Mouse (Mus musculus): ENCODE measurements around the gene Mecr. TPM values are rescaled to one million over a fixed set of nuclear protein-coding genes. Genes with fewer than 3 reads are reported as not detected.

The Mecr gene
- total RNA-seq, 4 experiments from 2014 or later: 24.4 to 27.9 (median 25.5) TPM

GRCm38 (mm10) chr4:131836351-131836881 is 6.9 kb upstream of the Mecr start:
- no peak for DNase-seq (ENCODE audit: low spot score)

- DNase-seq (ENCODE audit: low spot score): no peak
Observed at GRCm38 (mm10) chr4:131836891-131837491, 6.3 kb upstream of the Mecr start.

DNA sequence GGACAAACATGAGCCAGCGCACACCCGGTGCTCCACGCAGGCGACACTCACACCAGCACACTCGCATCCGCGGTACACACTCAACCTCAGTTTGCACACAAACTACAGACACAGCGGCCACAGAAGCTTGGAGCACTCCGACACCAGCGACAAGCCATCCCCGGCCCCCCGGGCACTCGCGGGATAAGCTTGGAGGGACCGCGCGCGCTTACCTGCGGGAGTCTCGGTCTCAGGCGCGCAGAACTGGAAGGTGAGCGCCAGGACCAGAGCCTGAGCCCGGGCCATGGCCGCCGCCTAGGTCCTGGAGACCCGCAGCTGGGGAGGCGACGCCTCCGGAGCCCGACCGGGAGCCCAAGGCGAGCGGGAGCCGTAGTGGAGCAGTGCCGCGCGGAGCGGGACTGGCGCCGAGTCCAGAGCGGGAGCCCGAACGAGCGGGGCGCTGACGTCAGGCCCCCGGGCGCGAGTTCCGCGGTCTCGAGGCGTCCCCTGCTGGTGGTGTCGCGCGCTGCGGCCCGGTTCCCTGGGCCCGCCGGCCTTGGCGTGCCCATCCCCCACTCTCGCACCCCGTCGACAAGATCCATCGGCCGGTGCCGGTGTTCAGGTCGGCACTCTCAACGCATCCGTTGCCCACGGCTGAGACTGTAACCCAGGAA is 5.3 kb upstream of the Mecr start, which contains the start of gene Ptpru:
Gene Ptpru, minus strand, starts transcription at position 417 of the 653 bp plus-strand sequence.
- peak; percentile 90 for DNase-seq (ENCODE audit: low spot score)

DNA sequence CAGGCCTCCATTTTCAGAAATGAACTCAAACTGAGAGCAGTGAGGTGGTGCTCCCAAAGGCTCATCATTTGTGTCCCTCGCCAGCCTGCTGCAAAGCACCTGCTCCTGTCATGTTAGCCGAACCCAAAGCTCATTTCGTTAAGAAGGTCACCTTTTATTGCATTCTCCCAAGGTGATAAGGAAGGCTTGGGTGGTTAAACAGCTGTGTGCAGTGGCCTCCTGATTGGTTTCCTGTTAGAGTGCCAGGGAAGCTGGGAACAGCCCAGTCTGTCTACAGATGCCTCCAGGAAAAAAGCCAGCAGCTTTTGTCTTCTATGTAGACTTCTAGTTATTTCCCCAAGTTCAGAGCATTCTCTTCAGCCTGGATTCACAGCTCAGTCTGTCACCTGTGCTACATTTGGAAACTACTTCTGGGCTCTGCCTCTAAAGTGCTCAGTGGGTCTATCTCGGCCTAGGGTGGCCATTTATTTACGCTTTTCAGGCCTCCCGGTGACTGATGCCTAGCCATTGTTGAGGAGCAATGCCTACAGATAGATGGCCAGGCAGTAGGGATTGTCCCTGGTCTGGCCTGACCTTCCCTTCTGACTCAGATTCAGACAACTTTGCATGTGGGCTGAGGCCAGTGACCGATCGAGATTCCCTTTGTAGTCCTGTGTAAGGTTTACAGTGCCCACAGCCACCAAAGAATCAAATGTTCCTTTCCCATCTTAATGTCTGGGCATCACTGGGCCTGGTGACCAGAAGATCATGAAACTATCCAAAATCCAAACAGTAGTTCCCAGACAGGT is 2.9 kb downstream of the Mecr start:
- DNase-seq (ENCODE audit: low spot score): no peak

DNA sequence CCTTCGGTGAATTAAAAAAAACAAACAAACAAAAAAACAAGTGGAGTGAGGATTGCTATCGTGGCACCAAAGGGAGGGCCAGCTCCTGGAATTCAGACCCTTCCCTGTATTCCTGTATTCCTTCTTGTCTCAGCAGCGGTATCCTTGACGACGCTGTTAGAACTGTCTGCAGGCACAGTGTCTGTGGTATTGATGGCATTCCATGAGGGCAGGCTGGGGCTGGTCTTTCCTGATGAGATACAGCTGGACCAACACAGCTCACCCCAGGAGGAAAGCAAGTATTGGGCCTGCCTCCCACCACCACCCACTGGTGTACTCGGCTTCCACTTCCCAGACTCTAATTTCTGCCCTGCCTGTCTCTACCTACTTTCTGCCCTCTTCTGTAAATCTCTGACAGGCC is 4.8 kb downstream of the Mecr start:
- DNase-seq (ENCODE audit: low spot score): no peak

- peak; percentile 71 for DNase-seq (ENCODE audit: low spot score)
Observed at GRCm38 (mm10) chr4:131849986-131850638, 6.8 kb downstream of the Mecr start.

DNA sequence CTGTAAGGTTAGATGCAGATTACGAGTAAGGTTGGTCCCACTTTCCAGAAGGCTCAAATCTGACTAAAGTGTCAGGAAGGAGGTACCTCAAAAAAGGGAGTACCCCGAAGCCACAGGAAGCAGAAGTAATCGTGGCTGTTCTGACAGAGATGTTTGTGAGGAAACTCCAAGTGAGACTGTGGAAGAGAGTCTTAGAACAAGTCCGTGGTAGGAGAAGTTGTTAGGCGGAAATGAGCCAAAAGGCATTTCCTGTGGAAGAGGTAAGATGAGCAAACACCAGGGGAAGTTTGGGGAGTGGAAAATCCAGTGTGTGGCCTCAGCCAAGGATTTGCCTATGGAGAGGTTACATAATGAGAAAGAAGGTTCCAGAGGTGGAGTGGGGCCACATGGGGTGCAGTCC is 11.7 kb downstream of the Mecr start:
- DNase-seq (ENCODE audit: low spot score): peak; percentile 24

- peak; percentile 84 for DNase-seq (ENCODE audit: low spot score)
Observed at GRCm38 (mm10) chr4:131860492-131861340, 17.4 kb downstream of the Mecr start.

- DNase-seq (ENCODE audit: low spot score): no peak
Observed at GRCm38 (mm10) chr4:131861341-131861739, 18.1 kb downstream of the Mecr start.

GRCm38 (mm10) chr4:131872672-131873292 is 29.5 kb downstream of the Mecr start:
- DNase-seq (ENCODE audit: low spot score): no peak

- DNase-seq (ENCODE audit: low spot score): peak; percentile 89
Observed at GRCm38 (mm10) chr4:131873293-131874168, 30.3 kb downstream of the Mecr start, which contains the start of gene Srsf4. TSS of gene Srsf4 (plus strand) at chr4:131873617.

- DNase-seq (ENCODE audit: low spot score): no peak
Observed at GRCm38 (mm10) chr4:131874169-131874536, 30.9 kb downstream of the Mecr start.

- no peak for DNase-seq (ENCODE audit: low spot score)
Observed at GRCm38 (mm10) chr4:131874567-131874966, 31.3 kb downstream of the Mecr start.

- no peak for DNase-seq (ENCODE audit: low spot score)
Observed at GRCm38 (mm10) chr4:131875242-131875641, 32.0 kb downstream of the Mecr start.

DNA sequence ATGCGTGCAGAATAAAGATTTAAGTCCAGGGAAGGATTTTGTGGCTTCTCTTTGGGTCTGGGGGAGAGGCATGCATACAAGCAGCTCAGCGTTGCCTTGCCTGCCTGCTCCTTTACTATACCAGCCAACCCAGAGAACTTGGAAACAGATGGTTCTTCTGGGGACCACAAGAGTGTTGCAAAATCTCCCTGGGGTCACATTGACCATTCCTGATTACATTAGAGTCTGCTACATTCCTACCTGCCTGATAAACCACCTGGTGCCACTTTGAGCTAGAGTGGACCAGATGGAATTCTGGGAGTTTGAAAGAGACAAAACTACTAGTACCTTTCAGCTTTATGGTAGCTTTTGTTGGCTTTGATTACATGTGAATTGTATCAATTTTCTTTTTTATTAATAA is 33.6 kb downstream of the Mecr start:
- no peak for DNase-seq (ENCODE audit: low spot score)

GRCm38 (mm10) chr4:131879692-131880091 is 36.4 kb downstream of the Mecr start:
- no peak for DNase-seq (ENCODE audit: low spot score)

- DNase-seq (ENCODE audit: low spot score): no peak
Observed at GRCm38 (mm10) chr4:131881306-131881705, 38.0 kb downstream of the Mecr start.

- DNase-seq (ENCODE audit: low spot score): no peak
Observed at GRCm38 (mm10) chr4:131883571-131883970, 40.3 kb downstream of the Mecr start.

DNA sequence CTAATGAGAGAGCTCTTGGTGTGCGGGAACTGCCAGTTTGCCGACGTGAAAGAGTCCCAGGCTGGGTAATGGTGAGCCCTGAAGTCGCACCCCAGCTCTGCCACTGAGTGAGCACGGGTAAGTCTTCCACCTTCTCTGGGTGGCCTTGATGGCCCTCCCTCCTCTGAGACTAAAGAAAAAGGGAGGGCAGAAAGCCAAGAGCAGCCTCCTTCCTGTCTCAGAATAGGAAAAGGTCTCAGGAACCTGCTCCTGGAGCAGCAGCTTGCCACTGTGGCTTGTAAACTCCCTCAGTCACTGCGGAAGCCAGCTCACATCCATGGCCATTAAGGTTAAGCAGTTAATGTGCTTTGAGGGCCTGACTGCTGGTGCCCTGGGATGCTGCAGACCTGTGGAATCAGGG is 42.1 kb downstream of the Mecr start:
- DNase-seq (ENCODE audit: low spot score): peak; percentile 50
